In the genomic region with DNA sequence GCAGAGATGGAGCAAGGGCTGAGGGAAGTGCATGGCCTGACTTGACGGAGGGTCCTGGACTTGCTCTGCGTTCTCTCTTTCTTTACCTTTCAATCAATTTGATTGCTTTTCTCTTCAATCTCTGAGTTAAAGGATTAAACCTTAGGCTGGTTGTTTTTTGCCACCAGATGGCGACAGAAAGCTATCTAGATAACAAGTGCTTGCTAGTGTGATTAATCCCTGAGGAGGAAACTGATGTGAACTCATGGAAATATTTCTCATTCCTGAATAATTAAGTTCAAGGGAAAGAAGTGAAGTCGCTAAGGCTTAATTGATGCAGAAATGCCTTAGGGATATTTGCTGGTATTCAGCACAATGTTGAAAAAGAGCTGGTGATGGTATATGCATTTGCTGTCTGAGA, we compare ENCODE assay signal across 7 mouse cellular contexts. TPM values are rescaled to one million over a fixed set of nuclear protein-coding genes. Genes with fewer than 3 reads are reported as not detected.
DNase-seq lines count a peak whose midpoint lies in the region; TF ChIP-seq lines count a peak whose summit lies in the region.

No protein-coding gene starts in this region.

- TF ChIP-seq CTCF in kidney, adult 2 months (conservative IDR thresholded peaks at IDR 0.05; ENCODE audit: insufficient read depth, insufficient read length, low read depth, low read length), result peak; percentile 28; the same call in 1 of the 2 replicates

- H3K27ac ChIP-seq in kidney, adult 2 months (ENCODE audit: insufficient read depth, low read depth, low read length), result no peak overlapping the region
- H3K27ac ChIP-seq in limb, embryonic 10.5 days, result no peak overlapping the region

- no peak overlapping the region for H3K4me3 ChIP-seq in kidney, adult 2 months (ENCODE audit: insufficient read depth, low read depth, low read length)
- no peak overlapping the region for H3K4me3 ChIP-seq in limb, embryonic 10.5 days

- H3K9me3 ChIP-seq in limb, embryonic 10.5 days (replicated peaks), result no peaks in the 10 kb centered on the region

- DNase-seq in right cerebral cortex, adult 18-20 months, result peak; percentile 44
- DNase-seq in right cerebral cortex, postnatal 25 days, result no peak
- DNase-seq in ZHBTc4 (ENCODE audit: low read depth, low spot score), result peak; percentile 67
- DNase-seq in cerebellum, postnatal 36 days, result peak; percentile 32 to 61
- DNase-seq in kidney, adult 2 months, result peak; percentile 71
- DNase-seq in limb, embryonic 10.5 days (ENCODE audit: low spot score), result peak; percentile 41
- DNase-seq in right cerebral cortex, postnatal 14 days, result peak; percentile 69

- H3K27me3 ChIP-seq in kidney, adult 2 months (replicated peaks; ENCODE audit: control insufficient read depth, insufficient read depth, low read length), result no peaks in the 10 kb centered on the region
- no peaks in the 10 kb centered on the region for H3K27me3 ChIP-seq in limb, embryonic 10.5 days (ENCODE audit: low read depth, poor library complexity, severe bottlenecking)

- no peaks in the 10 kb centered on the region for H3K36me3 ChIP-seq in kidney, adult 2 months (ENCODE audit: control insufficient read depth, insufficient read depth, low read length)
- no peaks in the 10 kb centered on the region for H3K36me3 ChIP-seq in limb, embryonic 10.5 days

- no peaks in the 10 kb centered on the region; the same call in 1 of the 2 replicates for H3K4me1 ChIP-seq in kidney, adult 2 months (ENCODE audit: control insufficient read depth, insufficient read depth, low read length)
- no peaks in the 10 kb centered on the region for H3K4me1 ChIP-seq in limb, embryonic 10.5 days

- 4% methylated on average over 4 of the region's 4 CpGs for WGBS in kidney, adult 2 months
- 8% methylated on average over 4 of the region's 4 CpGs for WGBS in limb, embryonic 10.5 days

- TF ChIP-seq POLR2A in kidney, adult 2 months (IDR thresholded peaks at IDR 0.05; ENCODE audit: low read depth, low read length), result no peak

RNA-seq across cellular contexts. Expression of gene Cyp2r1, which starts 17.7 kb away (rescaled TPM):
- 0.87 and 1.1 TPM in 2 replicates for polyA plus RNA-seq in kidney, adult 2 months (2012; rRNA removed)
- polyA plus RNA-seq in limb, embryonic 10.5 days (2016; fragmentation: Nextera tagmentation; extraction: Ambion mirVana), result 0.72 and 0.99 TPM in 2 replicates

RNA-seq across cellular contexts. Expression of gene Calca, which starts 55.7 kb away (rescaled TPM):
- 4.5 and 6.9 TPM in 2 replicates for polyA plus RNA-seq in kidney, adult 2 months (2012; rRNA removed)
- 1.0 TPM in 1 of 2 replicates, not detected in the other for polyA plus RNA-seq in limb, embryonic 10.5 days (2016; fragmentation: Nextera tagmentation; extraction: Ambion mirVana)
